Mouse (Mus musculus): Measurements from ENCODE around the gene Aup1. TPM values are rescaled to one million over a fixed set of nuclear protein-coding genes. Genes with fewer than 3 reads are reported as not detected.
A peak's percentile ranks its signal among the peaks of the same experiment; 100 is the strongest.

The Aup1 gene
- total and polyA plus RNA-seq, 3 experiments, result 259 to 500 TPM; not detected in 1

- TF ChIP-seq HCFC1 (IDR thresholded peaks at IDR 0.05; ENCODE audit: low read depth, low read length) (peak; percentile 99), ELF1 (IDR thresholded peaks at IDR 0.05; ENCODE audit: low read depth, low read length) (peak; percentile 96), RCOR1 (IDR thresholded peaks at IDR 0.05; ENCODE audit: low read depth, low read length) (0 out of 2 replicates have a peak, but pooled peaks have one; percentile 31), SIN3A (IDR thresholded peaks at IDR 0.05; ENCODE audit: low read length) (peak; percentile 95)
Measured at GRCm38 (mm10) chr6:83054074-83054851, at the start of gene Aup1 (continued).

- Histone ChIP-seq H3K9me3 (replicated peaks; ENCODE audit: insufficient read depth, low read length) (no peaks in the 10 kb centered on the region), H3K36me3 (ENCODE audit: control insufficient read depth in 1 of 2, insufficient read depth in 2 of 2, low read length in 2 of 2) (peaks cover 0 to 33% of the 10 kb centered on the region in 2 experiments; a peak in 2 of 4 replicates), H3K27me3 (ENCODE audit: control insufficient read depth in 1 of 2, insufficient read depth in 2 of 2, low read length in 2 of 2) (no peaks in the 10 kb centered on the region), H3K9ac (ENCODE audit: control insufficient read depth, low read depth, low read length, poor library complexity, severe bottlenecking) (peak overlapping the region; percentile 48), H3K27ac (ENCODE audit: control insufficient read depth, low read depth, low read length) (peak overlapping the region; percentile 54), H3K4me1 (ENCODE audit: control insufficient read depth in 1 of 2, insufficient read depth in 2 of 2, low read length in 2 of 2) (peaks cover 21 to 36% of the 10 kb centered on the region in 2 experiments), H3K79me2 (ENCODE audit: control insufficient read depth, insufficient read depth, low read length, poor library complexity) (no peaks in the 10 kb centered on the region), H3K4me3 (ENCODE audit: control insufficient read depth in 1 of 2, insufficient read depth in 1 of 2, low read depth in 2 of 2, low read length in 2 of 2) (peak overlapping the region; percentile 14 to 15; a peak in 2 of 4 replicates)
- peak; percentile 90 for DNase-seq (ENCODE audit: low read depth, low spot score)
- no peak for TF ChIP-seq POLR2AphosphoS2 (IDR thresholded peaks at IDR 0.05; ENCODE audit: low read length)
- no peak for TF ChIP-seq TAL1 (IDR thresholded peaks at IDR 0.05; ENCODE audit: low read length)
- TF ChIP-seq ELF1 (IDR thresholded peaks at IDR 0.05; ENCODE audit: low read depth, low read length), result peak; percentile 84
- TF ChIP-seq CHD1 (IDR thresholded peaks at IDR 0.05; ENCODE audit: low read depth, low read length), result 0 out of 2 replicates have a peak, but pooled peaks have one; percentile 46
- TF ChIP-seq HCFC1 (IDR thresholded peaks at IDR 0.05; ENCODE audit: low read depth, low read length), result peak; percentile 73
- TF ChIP-seq MAX (IDR thresholded peaks at IDR 0.05; ENCODE audit: low read length), result peak; percentile 93
- peak in 1 of 2 experiments; percentile 74; a peak in 2 of 4 replicates for TF ChIP-seq USF2 (IDR thresholded peaks at IDR 0.05; ENCODE audit: borderline replicate concordance in 1 of 2, insufficient read depth in 1 of 2, low read depth in 1 of 2, low read length in 2 of 2)
- no peak for TF ChIP-seq CHD2 (IDR thresholded peaks at IDR 0.05; ENCODE audit: low read length)
- TF ChIP-seq JUND (IDR thresholded peaks at IDR 0.05; ENCODE audit: low read depth, low read length), result no peak
- no peak; the same call in 1 of the 2 replicates for TF ChIP-seq ZMIZ1 (IDR thresholded peaks at IDR 0.05; ENCODE audit: low read depth, low read length)
- 0 out of 2 replicates have a peak, but pooled peaks have one; percentile 44 for TF ChIP-seq MAZ (IDR thresholded peaks at IDR 0.05; ENCODE audit: low read depth, low read length)
- 0 out of 2 replicates have a peak, but pooled peaks have one; percentile 16 for TF ChIP-seq SMC3 (IDR thresholded peaks at IDR 0.05; ENCODE audit: low read depth, low read length)
- peak; percentile 94 for TF ChIP-seq USF1 (IDR thresholded peaks at IDR 0.05; ENCODE audit: low read depth, low read length)
- TF ChIP-seq E2F4 (IDR thresholded peaks at IDR 0.05; ENCODE audit: borderline replicate concordance, low read depth, low read length), result no peak
- TF ChIP-seq NRF1 (IDR thresholded peaks at IDR 0.05; ENCODE audit: insufficient read depth, low read depth, low read length, poor library complexity, severe bottlenecking), result no peak
- TF ChIP-seq MEF2A (IDR thresholded peaks at IDR 0.05; ENCODE audit: extremely low read depth, insufficient replicate concordance, low read depth, low read length, poor library complexity, severe bottlenecking), result peak; percentile 65; the same call in 1 of the 2 replicates
- peak; percentile 56 for TF ChIP-seq NELFE (IDR thresholded peaks at IDR 0.05; ENCODE audit: low read depth, low read length)
- peak; percentile 89 for TF ChIP-seq MYC (IDR thresholded peaks at IDR 0.05; ENCODE audit: low read depth, low read length)
- peak; percentile 91 for TF ChIP-seq MXI1 (IDR thresholded peaks at IDR 0.05; ENCODE audit: low read depth, low read length)
- TF ChIP-seq GABPA (IDR thresholded peaks at IDR 0.05; ENCODE audit: low read depth, low read length), result no peak
- no peak; a peak in 1 of 6 replicates for TF ChIP-seq CTCF (IDR thresholded peaks at IDR 0.05 in 2 of 3, conservative IDR thresholded peaks at IDR 0.05 in 1 of 3; ENCODE audit: control insufficient read depth in 1 of 3, insufficient read depth in 1 of 3, low read depth in 2 of 3, low read length in 3 of 3, poor library complexity in 1 of 3, severe bottlenecking in 1 of 3)
- peak in 1 of 2 experiments; percentile 63; a peak in 2 of 4 replicates for TF ChIP-seq POLR2A (IDR thresholded peaks at IDR 0.05; ENCODE audit: control insufficient read depth in 1 of 2, insufficient read depth in 1 of 2, low read depth in 1 of 2, low read length in 2 of 2, poor library complexity in 1 of 2)
- TF ChIP-seq KAT2A (conservative IDR thresholded peaks at IDR 0.05; ENCODE audit: low read depth, low read length), result no peak; the same call in 1 of the 2 replicates
- TF ChIP-seq TCF12 (IDR thresholded peaks at IDR 0.05; ENCODE audit: low read depth, low read length), result 0 out of 2 replicates have a peak, but pooled peaks have one; percentile 22
- peak; percentile 96 for TF ChIP-seq ETS1 (IDR thresholded peaks at IDR 0.05; ENCODE audit: low read depth, low read length)
- TF ChIP-seq EP300 (IDR thresholded peaks at IDR 0.05; ENCODE audit: low read depth in 1 of 2, low read length in 2 of 2), result peak; percentile 64 to 73; a peak in 3 of 4 replicates
- peak; percentile 47; the same call in 1 of the 2 replicates for TF ChIP-seq RCOR1 (IDR thresholded peaks at IDR 0.05; ENCODE audit: low read depth, low read length)
- TF ChIP-seq BHLHE40 (IDR thresholded peaks at IDR 0.05; ENCODE audit: borderline replicate concordance, low read depth, low read length), result peak; percentile 71; the same call in 1 of the 2 replicates
- no peak for TF ChIP-seq MAFK (IDR thresholded peaks at IDR 0.05; ENCODE audit: borderline replicate concordance, low read depth, low read length)
- peak; percentile 93 for TF ChIP-seq SIN3A (IDR thresholded peaks at IDR 0.05; ENCODE audit: low read length)
- TF ChIP-seq TBP (IDR thresholded peaks at IDR 0.05; ENCODE audit: low read depth, low read length), result peak; percentile 73
Measured at GRCm38 (mm10) chr6:83004872-83005271, 49.4 kb upstream of the Aup1 start.
